Mouse (Mus musculus) Muller cell, postnatal 12 days (primary cell): ENCODE data around the gene Lamtor2.

Source experiments
- DNase-seq: peaks from one replicate; pipeline ENCODE4 v3.0.0-alpha.2; 2015; ENCODE audit errors: inconsistent ontology term

The Lamtor2 gene

GRCm38 (mm10) chr3:88542486-88542885 is 10.4 kb downstream of the Lamtor2 start:
- no peak for DNase-seq

GRCm38 (mm10) chr3:88541622-88542401 is 11.1 kb downstream of the Lamtor2 start:
- no peak for DNase-seq

GRCm38 (mm10) chr3:88540085-88540484 is 12.8 kb downstream of the Lamtor2 start:
- DNase-seq, result no peak

GRCm38 (mm10) chr3:88539397-88539796 is 13.5 kb downstream of the Lamtor2 start:
- no peak for DNase-seq

- no peak for DNase-seq
Observed at GRCm38 (mm10) chr3:88538271-88539145, 14.4 kb downstream of the Lamtor2 start.

- DNase-seq, result no peak
Observed at GRCm38 (mm10) chr3:88537146-88537545, 15.7 kb downstream of the Lamtor2 start.

- DNase-seq, result peak; percentile 78
Observed at GRCm38 (mm10) chr3:88536103-88536930, 16.6 kb downstream of the Lamtor2 start.

GRCm38 (mm10) chr3:88535527-88535926 is 17.3 kb downstream of the Lamtor2 start:
- DNase-seq, result no peak

GRCm38 (mm10) chr3:88535005-88535404 is 17.9 kb downstream of the Lamtor2 start:
- no peak for DNase-seq

- DNase-seq, result no peak
Observed at GRCm38 (mm10) chr3:88533706-88534105, 19.2 kb downstream of the Lamtor2 start.

GRCm38 (mm10) chr3:88532689-88533511 is 20.0 kb downstream of the Lamtor2 start:
- DNase-seq, result no peak

GRCm38 (mm10) chr3:88532299-88532674 is 20.6 kb downstream of the Lamtor2 start, which contains the start of gene Mex3a:
TSS of gene Mex3a (plus strand) at chr3:88532395.
- no peak for DNase-seq

GRCm38 (mm10) chr3:88531348-88532298 is 21.3 kb downstream of the Lamtor2 start:
- DNase-seq, result peak; percentile 88

GRCm38 (mm10) chr3:88530082-88530864 is 22.6 kb downstream of the Lamtor2 start:
- DNase-seq, result no peak

GRCm38 (mm10) chr3:88529204-88530000 is 23.5 kb downstream of the Lamtor2 start:
- DNase-seq, result no peak

GRCm38 (mm10) chr3:88528646-88529045 is 24.2 kb downstream of the Lamtor2 start:
- no peak for DNase-seq

- no peak for DNase-seq
Observed at GRCm38 (mm10) chr3:88527565-88527964, 25.3 kb downstream of the Lamtor2 start.
